In the genomic region with DNA sequence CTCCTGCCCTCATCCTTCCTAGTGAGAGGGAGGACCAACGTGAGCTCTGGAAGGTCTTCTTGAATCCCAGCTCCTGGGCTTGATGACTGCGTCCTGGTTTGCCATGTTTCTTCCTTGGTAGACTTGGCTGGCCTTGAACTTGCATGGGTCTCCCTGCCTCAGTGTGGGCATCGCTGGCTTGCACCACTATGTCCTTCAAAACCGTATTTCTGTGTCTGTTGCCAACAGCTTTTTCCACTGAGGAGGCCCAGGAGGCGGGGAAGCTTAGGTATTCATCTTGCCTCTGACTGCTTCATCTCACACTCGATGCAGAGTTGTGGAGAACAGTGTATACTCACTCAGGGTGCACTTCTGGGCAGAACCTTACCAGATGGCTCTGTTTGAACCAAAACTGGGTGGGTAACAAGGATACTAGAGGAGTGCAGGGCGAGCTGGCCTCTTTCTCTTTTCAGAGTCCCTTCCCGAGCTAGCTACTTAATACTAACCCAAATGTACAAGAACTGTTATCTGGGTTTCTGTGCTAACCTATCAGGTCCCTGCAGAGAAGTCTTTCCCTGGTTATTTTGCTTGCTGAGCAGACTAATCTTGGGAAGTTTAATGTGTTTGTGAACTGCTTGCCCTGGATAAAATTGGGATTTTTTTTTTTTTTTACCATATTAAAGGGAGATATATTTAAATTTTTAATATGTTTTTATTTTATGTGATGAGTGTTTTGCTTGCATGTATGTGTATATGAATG, we compare ENCODE assay signal across 8 mouse cellular contexts. TPM values are rescaled to one million over a fixed set of nuclear protein-coding genes. Genes with fewer than 3 reads are reported as not detected.
DNase-seq lines count a peak whose midpoint lies in the region; ATAC-seq lines count a peak whose summit lies in the region.
"Had no signal": no experiment of that assay in that cellular context is flagged by ENCODE, and none has a peak within 500 bp of the region (broad histone marks: within the 10 kb centered on the region; RNA-seq: fewer than 3 reads in every experiment).

No protein-coding gene starts in this region.

- H3K4me1 ChIP-seq in forebrain, embryonic 11.5 days (replicated peaks; ENCODE audit: control insufficient read depth, insufficient read depth, low read length), result peaks cover 3% of the 10 kb centered on the region; the same call in 1 of the 2 replicates
- peaks cover 6% of the 10 kb centered on the region for H3K4me1 ChIP-seq in intestine, embryonic 16.5 days (ENCODE audit: control insufficient read depth, insufficient read depth, low read length)
- peaks cover 20% of the 10 kb centered on the region for H3K4me1 ChIP-seq in midbrain, embryonic 10.5 days

- no peaks in the 10 kb centered on the region for H3K36me3 ChIP-seq in forebrain, embryonic 11.5 days (ENCODE audit: control insufficient read depth, insufficient read depth, low read length)
- H3K36me3 ChIP-seq in intestine, embryonic 16.5 days (ENCODE audit: control insufficient read depth, insufficient read depth, low read length), result peaks cover 6% of the 10 kb centered on the region; the same call in 1 of the 2 replicates
- peaks cover 26% of the 10 kb centered on the region for H3K36me3 ChIP-seq in midbrain, embryonic 10.5 days

- H3K27ac ChIP-seq in forebrain, embryonic 11.5 days (ENCODE audit: low read depth, low read length), result no peak overlapping the region
- peak overlapping the region; percentile 87; the same call in 1 of the 2 replicates for H3K27ac ChIP-seq in intestine, embryonic 16.5 days (ENCODE audit: low read length)
- H3K27ac ChIP-seq in midbrain, embryonic 10.5 days (replicated peaks), result peak overlapping the region; percentile 92

- ATAC-seq in forebrain, embryonic 11.5 days (replicated peaks; ENCODE audit: low FRiP score), result no peak
- no peak for ATAC-seq in intestine, embryonic 16.5 days
- ATAC-seq in monocyte, adult 5-6 weeks (replicated peaks; ENCODE audit: insufficient number of reproducible peaks, low FRiP score, low TSS enrichment, poor library complexity, severe bottlenecking), result no peak

- H3K9me3 ChIP-seq in forebrain, embryonic 11.5 days (ENCODE audit: control insufficient read depth, low read length), result no peaks in the 10 kb centered on the region
- no peaks in the 10 kb centered on the region for H3K9me3 ChIP-seq in intestine, embryonic 16.5 days (ENCODE audit: control insufficient read depth, low read length)
- no peaks in the 10 kb centered on the region for H3K9me3 ChIP-seq in midbrain, embryonic 10.5 days (replicated peaks)

- 25% methylated on average over 8 of the region's 8 CpGs for WGBS in forebrain, embryonic 11.5 days
- 18% methylated on average over 8 of the region's 8 CpGs for WGBS in intestine, embryonic 16.5 days
- 29% methylated on average over 8 of the region's 8 CpGs for WGBS in midbrain, embryonic 10.5 days

- H3K4me2 ChIP-seq in forebrain, embryonic 11.5 days (ENCODE audit: low read depth, low read length, severe bottlenecking), result peak overlapping the region; percentile 74
- H3K4me2 ChIP-seq in intestine, embryonic 16.5 days (ENCODE audit: low read depth, low read length), result peak overlapping the region; percentile 86

- peak overlapping the region; percentile 85 for H3K4me3 ChIP-seq in forebrain, embryonic 11.5 days (ENCODE audit: low read depth, low read length)
- peak overlapping the region; percentile 90 for H3K4me3 ChIP-seq in intestine, embryonic 16.5 days (ENCODE audit: low read length)
- H3K4me3 ChIP-seq in midbrain, embryonic 10.5 days, result peak overlapping the region; percentile 82

- H3K27me3 ChIP-seq in forebrain, embryonic 11.5 days (ENCODE audit: control insufficient read depth, insufficient read depth, low read length), result no peaks in the 10 kb centered on the region
- no peaks in the 10 kb centered on the region for H3K27me3 ChIP-seq in intestine, embryonic 16.5 days (replicated peaks; ENCODE audit: control insufficient read depth, insufficient read depth, low read length)
- no peaks in the 10 kb centered on the region for H3K27me3 ChIP-seq in midbrain, embryonic 10.5 days (ENCODE audit: low read depth, poor library complexity, severe bottlenecking)

- peak overlapping the region; percentile 87 for H3K9ac ChIP-seq in forebrain, embryonic 11.5 days (ENCODE audit: low read length)
- peak overlapping the region; percentile 92 for H3K9ac ChIP-seq in intestine, embryonic 16.5 days (ENCODE audit: low read depth, low read length)

- DNase-seq in thymus, postnatal 14 days, result peak; percentile 17
- no peak for DNase-seq in thymus, postnatal 25 days
- peak; percentile 25 for DNase-seq in c-Kit-negative CD71-positive TER-119-positive erythroid progenitor cells, embryonic 14.5 days (ENCODE audit: low read depth, low spot score)
- DNase-seq in forebrain, embryonic 11.5 days (ENCODE audit: low spot score), result no peak
- DNase-seq in midbrain, embryonic 10.5 days (ENCODE audit: low spot score), result peak; percentile 19

RNA-seq across cellular contexts. Expression of a gene that starts 1.0 kb away (rescaled TPM):
- 26.0 and 28.0 TPM in 2 replicates for polyA plus RNA-seq in forebrain, embryonic 11.5 days (2014; fragmentation: Nextera tagmentation; extraction: Ambion mirVana)
- 11.2 and 12.5 TPM in 2 replicates for polyA plus RNA-seq in intestine, embryonic 16.5 days (2015; fragmentation: Nextera tagmentation; extraction: Ambion mirVana)
- 21.8 and 22.9 TPM in 2 replicates for polyA plus RNA-seq in midbrain, embryonic 10.5 days (2016; fragmentation: Nextera tagmentation; extraction: Ambion mirVana)
- total RNA-seq in monocyte, adult 5-6 weeks (2017), result 7.7 to 20.2 TPM (median 15.8 TPM) in 3 replicates

RNA-seq across cellular contexts. Expression of a gene that starts 6.0 kb away (rescaled TPM):
- polyA plus RNA-seq in forebrain, embryonic 11.5 days (2014; fragmentation: Nextera tagmentation; extraction: Ambion mirVana), result 24.3 and 26.7 TPM in 2 replicates
- 19.2 and 20.8 TPM in 2 replicates for polyA plus RNA-seq in intestine, embryonic 16.5 days (2015; fragmentation: Nextera tagmentation; extraction: Ambion mirVana)
- polyA plus RNA-seq in midbrain, embryonic 10.5 days (2016; fragmentation: Nextera tagmentation; extraction: Ambion mirVana), result 23.2 and 24.1 TPM in 2 replicates
- total RNA-seq in monocyte, adult 5-6 weeks (2017), result 113 to 135 TPM (median 117 TPM) in 3 replicates

RNA-seq across cellular contexts. Expression of a gene that starts 27.2 kb away (rescaled TPM):
- polyA plus RNA-seq in forebrain, embryonic 11.5 days (2014; fragmentation: Nextera tagmentation; extraction: Ambion mirVana), result not detected in 2 replicates
- not detected in 2 replicates for polyA plus RNA-seq in intestine, embryonic 16.5 days (2015; fragmentation: Nextera tagmentation; extraction: Ambion mirVana)
- not detected in 2 replicates for polyA plus RNA-seq in midbrain, embryonic 10.5 days (2016; fragmentation: Nextera tagmentation; extraction: Ambion mirVana)
- not detected in 3 replicates for total RNA-seq in monocyte, adult 5-6 weeks (2017)
- polyA plus RNA-seq: large intestine, adult 2 months had no signal

RNA-seq across cellular contexts. Expression of a gene that starts 46.3 kb away (rescaled TPM):
- 0.23 and 0.27 TPM in 2 replicates for polyA plus RNA-seq in forebrain, embryonic 11.5 days (2014; fragmentation: Nextera tagmentation; extraction: Ambion mirVana)
- 11.7 and 12.4 TPM in 2 replicates for polyA plus RNA-seq in intestine, embryonic 16.5 days (2015; fragmentation: Nextera tagmentation; extraction: Ambion mirVana)
- polyA plus RNA-seq in midbrain, embryonic 10.5 days (2016; fragmentation: Nextera tagmentation; extraction: Ambion mirVana), result 0.25 and 0.35 TPM in 2 replicates
- not detected in 3 replicates for total RNA-seq in monocyte, adult 5-6 weeks (2017)

Comparison
In these comparisons a context has a peak if more than half of its experiments do, and no peak if none do; other contexts are left out.
1. DNase-seq: peak in thymus, postnatal 14 days (single experiment), c-Kit-negative CD71-positive TER-119-positive erythroid progenitor cells, embryonic 14.5 days (single experiment) and midbrain, embryonic 10.5 days (single experiment); none in thymus, postnatal 25 days (single experiment) and forebrain, embryonic 11.5 days (single experiment).
2. Peak in every context shown above with its lines, with median percentiles within 50 percentile points of each other: H3K4me3 ChIP-seq.